Mouse (Mus musculus) v-Abl transformed pro-B cells (cell line): ENCODE data around the gene Lsp1.

Experiments
- in situ Hi-C, 2 experiments: fragments of 400-800 bp; cut with MboI; formaldehyde crosslinking; loops; one replicate each; pipeline ENCODE4 v1.15.1; 2025; ENCODE audit not compliant: unreplicated experiment in 2 of 2

The Lsp1 gene

GRCm38 (mm10) chr7:142472936-142473335 is 12.3 kb downstream of the Lsp1 start:
- in situ Hi-C loops, result no loop called here

GRCm38 (mm10) chr7:142473476-142473875 is 12.9 kb downstream of the Lsp1 start:
- in situ Hi-C loops, result no loop called here

- in situ Hi-C loops, result no loop called here
Observed at GRCm38 (mm10) chr7:142474799-142475198, 14.2 kb downstream of the Lsp1 start.

GRCm38 (mm10) chr7:142475641-142476040 is 15.0 kb downstream of the Lsp1 start:
- in situ Hi-C loops, result no loop called here

GRCm38 (mm10) chr7:142476271-142476670 is 15.7 kb downstream of the Lsp1 start:
- in situ Hi-C loops, result no loop called here

- in situ Hi-C loops, result no loop called here
Observed at GRCm38 (mm10) chr7:142476795-142477452, 16.3 kb downstream of the Lsp1 start.

GRCm38 (mm10) chr7:142478001-142478400 is 17.4 kb downstream of the Lsp1 start:
- in situ Hi-C loops, result no loop called here

- in situ Hi-C loops, result no loop called here
Observed at GRCm38 (mm10) chr7:142478574-142478973, 18.0 kb downstream of the Lsp1 start.

- in situ Hi-C loops, result no loop called here
Observed at GRCm38 (mm10) chr7:142479307-142479706, 18.7 kb downstream of the Lsp1 start.

- in situ Hi-C loops, result no loop called here
Observed at GRCm38 (mm10) chr7:142479886-142480285, 19.3 kb downstream of the Lsp1 start.

- in situ Hi-C loops, result no loop called here
Observed at GRCm38 (mm10) chr7:142480661-142481060, 20.1 kb downstream of the Lsp1 start.

- in situ Hi-C loops, result no loop called here
Observed at GRCm38 (mm10) chr7:142481186-142481567, 20.6 kb downstream of the Lsp1 start.

GRCm38 (mm10) chr7:142481568-142482255 is 21.1 kb downstream of the Lsp1 start:
- in situ Hi-C loops, result no loop called here

- in situ Hi-C loops, result no loop called here
Observed at GRCm38 (mm10) chr7:142482256-142482609, 21.6 kb downstream of the Lsp1 start.

- in situ Hi-C loops, result no loop called here
Observed at GRCm38 (mm10) chr7:142483136-142483535, 22.5 kb downstream of the Lsp1 start.

- in situ Hi-C loops, result no loop called here
Observed at GRCm38 (mm10) chr7:142484780-142485179, 24.2 kb downstream of the Lsp1 start.

GRCm38 (mm10) chr7:142486751-142487162 is 26.1 kb downstream of the Lsp1 start:
- in situ Hi-C loops, result no loop called here

GRCm38 (mm10) chr7:142487341-142487859 is 26.8 kb downstream of the Lsp1 start:
- in situ Hi-C loops, result no loop called here

GRCm38 (mm10) chr7:142488053-142488452 is 27.4 kb downstream of the Lsp1 start:
- in situ Hi-C loops, result no loop called here

GRCm38 (mm10) chr7:142493535-142493934 is 32.9 kb downstream of the Lsp1 start:
- in situ Hi-C loops, result loop anchor here in 1 of 2 experiments (10.0 kb wide), 1 partner anchor 91 kb away; no protein-coding TSS in a partner anchor

GRCm38 (mm10) chr7:142496158-142496557 is 35.5 kb downstream of the Lsp1 start:
- in situ Hi-C loops, result loop anchor here (5.0 to 10.0 kb wide), 4 partner anchors 41 to 159 kb away; partner anchors contain the start of gene Tnni2 (in 2 of the 2)

- in situ Hi-C loops, result loop anchor here (5.0 to 10.0 kb wide), 4 partner anchors 41 to 159 kb away; partner anchors contain the start of gene Tnni2 (in 2 of the 2)
Observed at GRCm38 (mm10) chr7:142496800-142497199, 36.2 kb downstream of the Lsp1 start.
